10 mouse cellular contexts compared by ENCODE assay signal in genomic region chr17:34896366-34896765, GRCm38 (mm10). TPM values are rescaled to one million over a fixed set of nuclear protein-coding genes. Genes with fewer than 3 reads are reported as not detected.
DNase-seq lines count a peak whose midpoint lies in the region; ATAC-seq lines count a peak whose summit lies in the region.
"Had no signal": no experiment of that assay in that cellular context is flagged by ENCODE, and none has a peak within 500 bp of the region (broad histone marks: within the 10 kb centered on the region; RNA-seq: fewer than 3 reads in every experiment).

No protein-coding gene starts in this region.

- H3K9ac ChIP-seq in forebrain, embryonic 13.5 days: no peak overlapping the region
- no peak overlapping the region for H3K9ac ChIP-seq in liver, embryonic 13.5 days

- intact Hi-C loops in heart, postnatal 36 days (cut with DNase I): loop anchor here (5.0 to 10.0 kb wide), 2 partner anchors 289 to 348 kb away; partner anchors contain the start of gene Ddx39b

- H3K27me3 ChIP-seq in forebrain, embryonic 13.5 days: no peaks in the 10 kb centered on the region
- H3K27me3 ChIP-seq in liver, embryonic 13.5 days: no peaks in the 10 kb centered on the region

- ATAC-seq in forebrain, embryonic 13.5 days: no peak
- ATAC-seq in liver, embryonic 13.5 days (ENCODE audit: low read depth): no peak
- ATAC-seq in monocyte, adult 5-6 weeks (replicated peaks; ENCODE audit: insufficient number of reproducible peaks, low FRiP score, low TSS enrichment, poor library complexity, severe bottlenecking): no peak

- 0 out of 2 replicates have a peak overlapping the region, but pooled peaks have one; percentile 79 for H3K4me3 ChIP-seq in forebrain, embryonic 13.5 days
- no peak overlapping the region for H3K4me3 ChIP-seq in liver, embryonic 13.5 days (replicated peaks)

- no peaks in the 10 kb centered on the region for H3K9me3 ChIP-seq in forebrain, embryonic 13.5 days (replicated peaks)
- no peaks in the 10 kb centered on the region for H3K9me3 ChIP-seq in liver, embryonic 13.5 days (replicated peaks)

- 83% methylated on average over 17 of the region's 17 CpGs for WGBS in forebrain, embryonic 13.5 days
- WGBS in liver, embryonic 13.5 days (ENCODE audit: insufficient replicate concordance): 70% methylated on average over 17 of the region's 17 CpGs

- peaks cover 16% of the 10 kb centered on the region for H3K36me3 ChIP-seq in forebrain, embryonic 13.5 days (ENCODE audit: poor library complexity, severe bottlenecking)
- H3K36me3 ChIP-seq in liver, embryonic 13.5 days: peaks cover 17% of the 10 kb centered on the region

- H3K27ac ChIP-seq in forebrain, embryonic 13.5 days: peak overlapping the region; percentile 91; the same call in 1 of the 2 replicates
- no peak overlapping the region for H3K27ac ChIP-seq in liver, embryonic 13.5 days

- DNase-seq in heart, adult 11 months: peak; percentile 93
- no peak for DNase-seq in heart, postnatal 36 days
- DNase-seq in CD4-positive, CD25-positive, alpha-beta regulatory T cell, adult 2 months (ENCODE audit: low read depth, low spot score): peak; percentile 70
- DNase-seq in liver, embryonic 13.5 days: no peak
- DNase-seq in gastrocnemius, adult 18-20 months (ENCODE audit: low spot score): no peak
- DNase-seq in layer of hippocampus, adult 9-10 months (ENCODE audit: low spot score): no peak
- DNase-seq: cerebellum, postnatal 36 days; heart, postnatal 4 days had no signal

- H3K4me2 ChIP-seq in forebrain, embryonic 13.5 days: peak overlapping the region; percentile 82
- peak overlapping the region; percentile 98 for H3K4me2 ChIP-seq in liver, embryonic 13.5 days

- peaks cover 55% of the 10 kb centered on the region for H3K4me1 ChIP-seq in forebrain, embryonic 13.5 days
- H3K4me1 ChIP-seq in liver, embryonic 13.5 days (replicated peaks): peaks cover 81% of the 10 kb centered on the region

RNA-seq across cellular contexts. Expression of gene C2, which starts 1.7 kb away (rescaled TPM):
- total RNA-seq in heart, postnatal 36 days (2021): 1 to 10 TPM; 3.1 to 4.4 TPM
- 0.74 and 1.4 TPM in 2 replicates for polyA plus RNA-seq in forebrain, embryonic 13.5 days (2015; fragmentation: Nextera tagmentation; extraction: Ambion mirVana)
- polyA plus RNA-seq in liver, embryonic 13.5 days (2015; fragmentation: Nextera tagmentation; extraction: Ambion mirVana): 11.1 and 11.7 TPM in 2 replicates
- total RNA-seq in monocyte, adult 5-6 weeks (2017): not detected in 3 replicates
- 1 to 10 TPM; 1.5 to 1.6 TPM for total RNA-seq in gastrocnemius, adult 18-20 months (2021)

RNA-seq across cellular contexts. Expression of gene Ehmt2, which starts 1.9 kb away (rescaled TPM):
- total RNA-seq in heart, postnatal 36 days (2021): 10 to 100 TPM; 44.6 to 49.8 TPM
- 97.9 and 107 TPM in 2 replicates for polyA plus RNA-seq in forebrain, embryonic 13.5 days (2015; fragmentation: Nextera tagmentation; extraction: Ambion mirVana)
- 16.8 and 17.7 TPM in 2 replicates for polyA plus RNA-seq in liver, embryonic 13.5 days (2015; fragmentation: Nextera tagmentation; extraction: Ambion mirVana)
- 92.4 to 105 TPM (median 102 TPM) in 3 replicates for total RNA-seq in monocyte, adult 5-6 weeks (2017)
- 10 to 100 TPM; 26.7 to 29.5 TPM for total RNA-seq in gastrocnemius, adult 18-20 months (2021)

RNA-seq across cellular contexts. Expression of gene Gm20547, which starts 14.5 kb away (rescaled TPM):
- total RNA-seq in heart, postnatal 36 days (2021): not detected
- polyA plus RNA-seq in forebrain, embryonic 13.5 days (2015; fragmentation: Nextera tagmentation; extraction: Ambion mirVana): not detected in 2 replicates
- polyA plus RNA-seq in liver, embryonic 13.5 days (2015; fragmentation: Nextera tagmentation; extraction: Ambion mirVana): 0.17 TPM in 1 of 2 replicates, not detected in the other
- total RNA-seq in monocyte, adult 5-6 weeks (2017): not detected in 3 replicates
- total RNA-seq in gastrocnemius, adult 18-20 months (2021): not detected
- total RNA-seq: heart, postnatal 4 days had no signal

RNA-seq across cellular contexts. Expression of gene Zbtb12, which starts 17.1 kb away (rescaled TPM):
- 1 to 10 TPM; 7.5 to 7.7 TPM for total RNA-seq in heart, postnatal 36 days (2021)
- polyA plus RNA-seq in forebrain, embryonic 13.5 days (2015; fragmentation: Nextera tagmentation; extraction: Ambion mirVana): 7.8 and 9.7 TPM in 2 replicates
- polyA plus RNA-seq in liver, embryonic 13.5 days (2015; fragmentation: Nextera tagmentation; extraction: Ambion mirVana): 0.54 and 0.80 TPM in 2 replicates
- total RNA-seq in monocyte, adult 5-6 weeks (2017): 0.57 to 1.7 TPM (median 1.6 TPM) in 3 replicates
- 1 to 10 TPM; 5.9 to 6.9 TPM for total RNA-seq in gastrocnemius, adult 18-20 months (2021)

RNA-seq across cellular contexts. Expression of gene Slc44a4, which starts 17.9 kb away (rescaled TPM):
- not detected for total RNA-seq in heart, postnatal 36 days (2021)
- not detected in 2 replicates for polyA plus RNA-seq in forebrain, embryonic 13.5 days (2015; fragmentation: Nextera tagmentation; extraction: Ambion mirVana)
- 1.5 TPM in 2 replicates for polyA plus RNA-seq in liver, embryonic 13.5 days (2015; fragmentation: Nextera tagmentation; extraction: Ambion mirVana)
- not detected in 3 replicates for total RNA-seq in monocyte, adult 5-6 weeks (2017)
- not detected for total RNA-seq in gastrocnemius, adult 18-20 months (2021)
- total RNA-seq: heart, postnatal 4 days had no signal

Comparison
In these comparisons a context has a peak if more than half of its experiments do, and no peak if none do; other contexts are left out.
1. DNase-seq: peak in heart, adult 11 months (single experiment) and CD4-positive, CD25-positive, alpha-beta regulatory T cell, adult 2 months (single experiment); none in heart, postnatal 36 days (0 of 2), liver, embryonic 13.5 days (single experiment), gastrocnemius, adult 18-20 months (single experiment) and layer of hippocampus, adult 9-10 months (single experiment).